Mouse (Mus musculus) cerebellum, postnatal 25 days (tissue): Measurements from ENCODE around the gene Golga4.

ENCODE experiments used
- DNase-seq, 2 experiments: peaks; one replicate each; pipeline ENCODE4 v3.0.0; 2021; ENCODE audit warnings: mixed read lengths in 2 of 2

Golga4 gene

DNA sequence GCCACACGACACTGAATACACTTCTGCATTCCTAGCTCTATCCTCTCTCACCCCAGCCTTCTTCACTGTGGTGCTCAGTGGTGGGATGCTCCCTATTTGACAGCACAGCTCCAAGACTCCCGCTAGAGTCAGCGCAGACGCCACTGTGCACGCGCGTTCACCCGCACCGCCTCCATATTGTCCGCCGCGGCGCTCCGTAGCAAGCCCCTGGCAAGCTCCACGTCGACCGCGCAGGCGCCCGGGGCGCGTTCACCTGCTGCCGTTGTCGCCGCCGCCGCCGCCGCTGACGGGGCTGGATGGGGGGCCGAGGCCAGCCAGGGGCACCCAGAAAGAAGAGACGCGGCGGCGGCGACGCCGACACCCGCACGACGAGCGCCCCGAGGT lies at the start of gene Golga4:
Gene Golga4, plus strand, starts transcription at position 248 of the 384 bp plus-strand sequence.
- DNase-seq = peak; percentile 97 to 98

DNA sequence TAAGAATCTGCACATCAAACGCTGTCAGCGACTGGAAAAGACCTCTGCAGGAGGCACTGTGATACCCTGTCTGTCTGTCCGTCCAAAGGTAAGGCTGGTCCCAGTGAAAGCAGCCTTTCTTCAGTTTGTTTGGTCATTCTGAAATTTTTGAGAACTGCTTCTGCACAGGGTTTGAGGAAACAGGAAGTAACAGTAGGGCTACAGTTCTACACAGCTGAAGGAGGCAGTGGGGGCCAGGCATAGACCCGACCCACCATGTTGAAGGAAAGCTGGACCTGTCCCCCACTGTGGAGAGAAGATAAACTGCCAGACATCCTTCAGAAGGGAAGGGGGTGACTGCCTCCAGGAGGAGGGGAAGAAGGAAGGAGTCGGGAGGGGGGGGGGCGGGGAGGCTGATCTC lies 49.7 kb upstream of the Golga4 start:
- DNase-seq = no peak

DNA sequence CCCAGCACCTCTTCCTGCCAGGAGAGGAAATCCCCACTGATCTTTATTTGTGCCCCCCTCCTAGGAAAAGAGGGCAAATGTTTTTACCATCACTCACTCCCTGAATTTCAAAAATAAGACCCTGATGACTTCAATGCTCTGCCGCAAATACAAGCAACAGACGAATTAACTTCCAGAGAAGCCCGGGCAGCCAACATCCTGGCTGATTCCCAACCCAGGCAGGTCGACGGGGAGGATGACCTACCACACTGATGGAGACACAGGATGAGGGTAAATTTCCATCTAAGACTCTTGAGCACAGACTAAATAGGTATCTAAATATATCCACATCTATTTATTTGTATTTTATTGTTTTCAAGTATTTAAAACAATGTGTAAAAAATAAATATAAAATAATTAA lies 48.0 kb upstream of the Golga4 start:
- peak in 1 of 2 experiments; percentile 45 for DNase-seq

DNA sequence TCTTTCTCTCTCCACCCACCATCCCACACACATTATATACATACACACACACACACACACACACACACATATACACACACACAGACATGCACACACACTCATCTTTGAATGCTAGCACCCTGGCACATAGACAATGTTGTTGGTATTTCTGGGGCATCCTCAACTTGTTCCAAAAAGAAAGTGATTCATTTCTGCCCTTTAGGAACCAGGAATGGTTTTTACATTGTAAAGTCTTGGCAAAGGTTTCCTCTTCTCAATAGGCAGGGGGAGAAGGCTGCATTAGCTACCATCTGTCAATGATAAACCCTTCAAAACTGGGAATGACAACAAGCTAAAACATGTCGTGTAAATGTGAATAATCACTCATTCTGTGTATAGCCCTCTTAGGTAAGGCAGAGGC lies 42.0 kb upstream of the Golga4 start:
- DNase-seq = peak in 1 of 2 experiments; percentile 38

DNA sequence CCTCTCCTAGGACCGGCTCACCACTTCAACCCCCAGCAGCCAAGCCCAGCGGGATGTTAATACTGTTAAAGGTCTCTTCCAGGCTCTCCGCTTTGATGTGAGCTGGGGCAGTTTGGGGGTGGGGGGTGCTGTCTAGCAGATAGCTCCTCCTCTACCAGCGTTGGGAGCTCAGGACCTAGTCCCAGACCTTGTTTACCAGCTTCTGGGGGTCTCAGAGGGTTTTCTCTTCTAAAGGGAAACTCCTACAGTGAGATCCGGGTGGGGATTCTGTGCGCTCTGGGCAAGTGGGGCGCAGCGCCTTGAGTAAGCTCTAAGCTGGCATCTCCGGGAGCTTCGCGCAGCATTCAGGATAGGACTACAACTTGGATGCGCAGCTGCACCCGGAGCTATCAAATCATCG lies 37.8 kb upstream of the Golga4 start:
- no peak for DNase-seq

DNA sequence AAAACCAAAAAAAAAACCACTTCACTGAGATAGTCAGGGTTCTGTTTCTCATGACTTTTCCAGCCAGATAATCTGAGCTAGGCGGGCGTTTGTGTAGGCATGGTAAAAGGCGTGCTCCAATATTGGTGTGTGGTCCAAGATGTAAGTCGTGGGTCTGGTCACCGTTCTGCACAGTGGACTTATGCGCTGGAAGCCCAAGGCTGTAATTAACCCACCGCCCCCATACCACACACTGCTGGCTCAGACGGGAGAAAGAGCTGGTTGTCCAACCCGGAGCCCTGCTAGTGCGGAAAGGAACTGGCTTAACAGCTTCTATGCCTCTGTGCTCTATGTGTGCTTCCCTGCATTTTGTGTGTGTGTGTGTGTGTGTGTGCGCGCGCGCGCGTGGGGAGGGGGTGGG lies 36.8 kb upstream of the Golga4 start:
- DNase-seq = no peak

DNA sequence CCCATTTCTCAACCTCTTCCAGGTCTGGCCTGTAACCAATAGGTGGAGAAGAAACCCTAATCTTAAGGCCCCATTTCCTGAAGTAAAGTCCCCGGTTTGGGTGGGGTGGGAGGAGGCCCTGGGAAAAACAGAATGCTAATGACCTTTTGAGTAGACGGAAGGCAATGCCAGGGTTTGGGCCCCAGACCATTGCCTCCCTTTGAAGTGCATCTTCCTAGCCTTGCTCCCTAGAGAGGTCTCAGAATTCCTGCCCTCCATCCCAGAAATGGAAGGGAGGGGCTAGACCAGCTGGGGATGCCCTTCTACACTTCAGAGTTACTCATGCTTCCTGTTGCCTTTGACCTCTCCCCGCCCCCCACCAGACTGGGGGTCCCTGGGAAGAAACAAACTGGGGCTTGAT lies 34.8 kb upstream of the Golga4 start:
- no peak for DNase-seq

DNA sequence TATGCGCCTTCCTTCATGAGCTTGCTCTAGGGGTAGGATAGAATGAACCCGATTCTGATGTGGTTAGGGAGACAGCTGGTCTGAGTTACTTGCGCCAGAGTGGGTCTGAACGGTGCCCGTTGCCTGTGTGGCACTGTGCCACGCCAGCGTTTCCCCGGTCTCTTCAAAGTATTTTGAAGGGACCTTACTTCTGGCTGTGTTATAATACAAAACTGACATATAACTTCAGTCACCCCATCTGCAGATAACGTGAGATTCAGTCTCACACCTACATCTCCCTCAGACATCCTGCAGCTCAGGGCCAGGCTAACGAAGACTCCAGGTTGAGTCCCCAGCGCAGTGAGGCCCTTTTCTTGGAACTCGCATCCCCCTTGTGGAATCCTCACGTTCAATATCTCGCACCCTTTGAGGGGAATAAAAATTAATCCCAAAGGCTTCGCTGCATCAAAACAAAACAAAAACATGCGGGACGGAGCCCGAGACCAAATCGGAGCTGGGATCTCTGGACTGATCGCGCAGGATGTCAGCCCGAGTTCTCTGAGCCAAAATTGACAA lies 29.8 kb upstream of the Golga4 start:
- peak; percentile 58 to 69 for DNase-seq

DNA sequence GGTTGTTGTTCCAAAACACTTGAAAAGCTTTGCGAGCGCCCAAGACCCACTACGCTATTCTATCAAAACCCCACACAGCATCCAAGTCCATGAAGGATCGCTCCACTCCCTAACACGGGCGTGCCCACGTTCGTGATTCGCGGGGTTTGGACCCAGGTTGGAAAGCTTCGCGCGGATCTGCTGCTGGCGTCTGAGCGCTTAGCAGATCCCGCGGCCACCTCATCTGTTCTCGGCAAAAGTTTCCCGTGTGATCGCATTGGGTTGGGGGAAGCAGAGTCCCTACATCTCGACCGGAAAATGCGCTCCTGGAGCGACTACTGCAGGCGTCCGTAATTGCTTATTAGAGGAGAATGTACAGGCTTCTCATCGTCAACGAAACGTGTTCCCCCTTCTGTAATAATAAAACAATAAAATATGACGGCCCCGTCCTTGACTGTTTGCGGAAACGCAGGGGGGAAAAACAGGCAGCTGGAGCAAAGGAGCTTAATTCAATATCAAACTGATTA lies 29.2 kb upstream of the Golga4 start:
- peak; percentile 55 to 57 for DNase-seq

DNA sequence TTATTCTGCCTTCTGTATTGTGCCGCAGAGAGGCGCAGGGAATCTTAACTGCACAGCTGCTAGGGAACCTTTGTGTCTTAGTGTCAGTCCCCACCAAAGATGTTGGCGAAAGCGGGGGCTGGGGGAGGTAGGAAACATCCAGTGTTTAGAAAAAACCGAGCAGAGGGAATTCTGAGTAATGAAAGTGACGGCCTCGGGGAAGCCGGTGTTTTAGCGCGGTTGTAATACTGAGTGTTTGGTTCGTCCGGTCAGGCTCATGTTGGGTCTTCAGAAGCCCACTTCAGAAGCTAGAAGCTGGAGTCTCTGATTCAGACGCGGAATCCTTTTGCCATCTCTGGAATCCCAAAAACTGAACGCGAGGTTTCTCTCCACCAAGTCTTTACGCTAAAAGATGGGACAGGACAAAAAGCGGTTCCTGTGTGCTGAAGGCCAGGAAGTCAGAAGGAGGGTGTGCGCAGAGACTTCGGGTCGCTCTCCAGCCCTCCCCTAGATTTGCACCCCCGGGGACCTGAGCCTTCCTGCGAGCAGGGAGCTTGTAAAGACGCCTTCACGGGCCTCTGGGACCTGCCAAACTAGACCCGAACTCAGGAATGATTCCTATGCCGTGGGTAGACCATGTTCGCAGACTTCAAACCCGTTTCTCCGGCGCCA lies 28.7 kb upstream of the Golga4 start:
- peak; percentile 37 to 43 for DNase-seq

DNA sequence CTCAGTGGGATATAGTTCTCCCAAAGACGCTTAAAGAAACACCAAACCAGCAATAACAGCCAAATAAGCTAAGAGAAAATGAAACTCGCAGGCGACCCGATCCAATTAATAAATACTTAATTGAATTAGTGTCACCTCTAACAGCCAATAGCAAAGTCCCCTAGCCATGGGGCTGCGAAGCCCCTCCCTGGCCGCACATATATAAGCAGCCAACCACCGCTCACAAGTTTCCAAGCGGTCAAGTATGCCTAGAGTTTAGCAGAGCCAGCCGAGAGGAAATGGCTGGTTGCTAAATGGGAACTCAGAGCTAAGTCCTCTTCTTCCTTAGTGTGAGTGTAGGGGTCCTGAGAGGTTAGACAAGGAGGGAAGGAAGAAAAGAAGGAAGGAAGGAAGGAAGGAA lies 28.1 kb upstream of the Golga4 start, which contains the start of gene Eomes:
Gene Eomes, plus strand, starts transcription at position 252 of the 400 bp plus-strand sequence.
- DNase-seq = peak; percentile 47 to 72

DNA sequence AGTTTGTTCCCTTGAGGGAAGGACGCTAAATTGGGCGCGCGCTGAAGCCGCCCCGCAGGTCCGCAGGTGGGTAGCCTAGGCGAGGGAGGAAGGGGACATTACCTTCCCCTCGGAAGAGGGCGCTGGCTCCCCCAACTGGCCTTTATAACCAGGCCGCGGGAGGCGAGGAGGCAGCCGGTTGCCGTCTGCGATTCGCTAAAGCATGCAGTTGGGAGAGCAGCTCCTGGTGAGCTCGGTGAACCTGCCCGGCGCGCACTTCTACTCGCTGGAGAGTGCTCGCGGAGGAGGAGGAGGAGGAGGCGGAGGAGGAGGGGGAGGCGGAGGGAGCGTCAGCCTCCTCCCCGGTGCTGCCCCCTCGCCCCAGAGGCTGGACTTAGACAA lies 27.6 kb upstream of the Golga4 start:
- peak; percentile 70 to 82 for DNase-seq

DNA sequence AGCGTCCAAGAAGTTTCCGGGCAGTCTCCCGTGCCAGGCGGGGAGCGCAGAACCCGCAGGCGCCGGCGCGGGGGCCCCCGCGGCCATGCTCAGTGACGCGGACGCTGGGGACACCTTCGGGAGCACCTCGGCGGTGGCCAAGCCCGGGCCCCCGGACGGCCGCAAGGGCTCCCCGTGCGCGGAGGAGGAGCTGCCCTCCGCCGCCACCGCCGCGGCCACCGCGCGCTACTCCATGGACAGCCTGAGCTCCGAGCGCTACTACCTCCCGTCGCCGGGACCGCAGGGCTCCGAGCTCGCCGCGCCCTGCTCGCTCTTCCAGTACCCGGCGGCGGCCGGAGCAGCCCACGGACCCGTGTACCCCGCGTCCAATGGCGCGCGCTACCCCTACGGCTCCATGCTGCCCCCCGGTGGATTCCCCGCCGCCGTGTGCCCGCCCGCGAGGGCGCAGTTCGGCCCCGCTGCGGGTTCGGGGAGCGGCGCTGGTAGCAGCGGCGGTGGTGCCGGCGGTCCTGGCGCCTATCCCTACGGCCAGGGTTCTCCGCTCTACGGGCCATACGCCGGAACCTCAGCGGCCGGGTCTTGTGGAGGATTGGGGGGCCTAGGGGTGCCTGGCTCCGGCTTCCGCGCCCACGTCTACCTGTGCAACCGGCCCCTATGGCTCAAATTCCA lies 27.1 kb upstream of the Golga4 start:
- peak; percentile 74 to 86 for DNase-seq

DNA sequence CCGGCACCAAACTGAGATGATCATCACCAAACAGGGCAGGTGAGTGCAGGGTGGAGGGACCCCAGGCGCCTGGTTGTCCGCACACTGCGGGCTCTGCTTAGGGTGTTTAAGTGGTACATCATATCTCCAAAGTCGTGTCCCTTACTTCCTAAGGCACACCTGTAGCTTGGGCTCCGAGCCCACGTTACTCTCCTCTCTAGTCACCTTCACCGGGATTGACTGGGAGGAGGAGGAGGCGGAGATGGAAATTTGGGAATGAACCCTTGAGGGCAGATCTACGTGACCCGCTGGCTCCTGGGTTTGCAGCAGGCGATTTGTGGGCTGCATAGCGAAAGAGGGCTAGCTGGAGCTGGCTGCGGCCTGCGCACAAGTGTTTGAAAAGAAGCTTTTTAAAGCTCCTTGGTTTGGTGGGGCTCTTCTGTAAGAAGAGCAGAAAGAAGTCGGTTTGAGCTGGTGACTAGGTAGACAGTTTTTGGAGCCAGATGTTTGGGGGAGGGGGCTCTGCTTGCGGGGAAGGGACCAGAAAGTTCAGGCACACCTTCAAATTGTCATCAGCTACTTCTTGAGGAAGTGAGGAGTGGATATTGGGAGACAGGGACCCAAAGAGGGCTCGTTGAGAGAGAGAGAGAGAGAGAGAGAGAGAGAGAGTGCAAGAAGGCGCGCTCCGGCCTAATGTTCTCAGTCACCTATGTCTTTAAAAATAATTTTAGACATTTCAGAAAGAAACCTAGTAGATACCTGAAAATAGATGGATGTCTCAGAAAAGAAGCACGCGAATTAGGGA lies 26.4 kb upstream of the Golga4 start:
- no peak for DNase-seq

DNA sequence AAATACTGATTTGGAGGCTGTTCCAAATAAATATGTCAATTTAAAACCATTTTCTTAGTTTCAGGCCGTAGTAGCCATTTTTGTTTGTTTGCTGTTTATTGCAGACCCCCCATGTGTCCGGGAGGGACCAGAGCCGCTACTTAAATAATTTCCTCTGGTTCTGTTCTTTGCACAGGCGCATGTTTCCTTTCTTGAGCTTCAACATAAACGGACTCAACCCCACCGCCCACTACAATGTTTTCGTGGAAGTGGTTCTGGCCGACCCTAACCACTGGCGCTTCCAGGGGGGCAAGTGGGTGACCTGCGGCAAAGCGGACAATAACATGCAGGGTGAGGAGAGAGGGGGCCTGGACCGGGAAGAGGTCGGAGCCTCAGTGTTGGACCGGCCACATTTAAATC lies 25.8 kb upstream of the Golga4 start:
- peak in 1 of 2 experiments; percentile 19 for DNase-seq

DNA sequence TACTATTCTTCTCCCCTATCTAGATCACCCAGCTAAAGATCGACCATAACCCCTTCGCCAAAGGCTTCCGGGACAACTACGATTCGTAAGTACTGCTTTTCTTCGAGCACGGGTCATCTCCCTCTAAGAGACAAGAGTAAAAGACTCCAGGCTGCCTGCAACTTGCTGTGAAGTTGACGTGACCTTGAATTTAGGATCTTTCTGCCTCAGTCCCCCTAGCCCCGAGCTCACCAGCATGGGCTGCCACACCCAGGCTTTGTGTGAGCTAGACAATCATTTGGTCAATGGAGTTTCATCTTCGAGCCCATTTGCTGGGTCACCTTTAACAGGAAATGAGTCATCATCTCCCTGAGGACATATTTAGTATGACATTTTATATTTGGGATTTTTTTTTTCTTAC lies 23.9 kb upstream of the Golga4 start:
- DNase-seq = no peak

DNA sequence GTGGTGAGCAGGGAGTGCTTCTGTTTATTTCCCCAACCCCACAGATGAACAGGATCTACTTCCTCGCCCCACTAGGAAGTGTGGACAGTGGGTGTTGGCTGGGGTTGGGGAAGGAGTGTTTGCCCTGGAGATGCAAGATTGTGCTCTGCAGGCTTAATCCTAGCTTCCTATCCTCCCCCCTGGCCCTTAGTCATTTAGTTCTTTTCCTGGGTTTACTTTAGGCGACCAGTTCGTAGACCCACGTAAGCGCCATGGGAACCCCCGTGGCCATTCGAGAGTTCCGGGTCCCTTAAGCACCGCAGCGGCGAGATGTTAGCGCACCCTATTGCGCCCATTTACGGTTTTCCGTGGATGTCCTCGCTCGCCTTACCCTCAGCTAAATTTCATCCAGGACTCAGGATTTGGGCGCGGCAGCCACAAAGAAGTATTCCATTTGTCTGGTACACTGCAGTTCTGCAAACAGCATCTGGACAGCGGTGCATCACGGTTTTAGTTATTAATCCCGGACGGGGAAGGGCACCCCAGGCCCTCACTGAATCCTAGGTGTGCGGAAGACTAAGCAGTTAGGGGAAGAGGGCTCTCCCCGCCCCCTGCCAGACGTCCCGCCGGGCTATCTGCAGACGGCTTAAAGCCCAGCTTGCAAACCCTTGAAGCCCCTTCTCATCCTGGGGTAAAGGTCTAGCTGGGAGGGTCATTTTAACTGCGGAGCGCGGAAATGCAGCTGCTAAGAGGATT lies 19.5 kb upstream of the Golga4 start:
- no peak for DNase-seq

DNA sequence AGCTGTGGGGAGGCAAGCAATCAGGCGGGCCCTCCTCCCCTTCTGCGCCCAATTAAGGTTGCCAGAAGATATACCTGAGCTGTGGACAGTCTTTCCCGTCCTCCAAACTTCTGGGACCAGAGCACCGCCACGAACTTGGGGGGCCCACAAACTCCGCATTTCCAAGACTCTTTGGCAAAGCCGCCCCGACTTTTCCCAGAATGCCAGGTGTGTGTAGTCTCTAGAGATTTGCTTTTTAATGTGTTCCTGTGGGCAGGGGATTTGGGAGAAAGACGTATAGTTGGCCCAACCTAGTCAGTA lies 19.0 kb upstream of the Golga4 start:
- no peak for DNase-seq

DNA sequence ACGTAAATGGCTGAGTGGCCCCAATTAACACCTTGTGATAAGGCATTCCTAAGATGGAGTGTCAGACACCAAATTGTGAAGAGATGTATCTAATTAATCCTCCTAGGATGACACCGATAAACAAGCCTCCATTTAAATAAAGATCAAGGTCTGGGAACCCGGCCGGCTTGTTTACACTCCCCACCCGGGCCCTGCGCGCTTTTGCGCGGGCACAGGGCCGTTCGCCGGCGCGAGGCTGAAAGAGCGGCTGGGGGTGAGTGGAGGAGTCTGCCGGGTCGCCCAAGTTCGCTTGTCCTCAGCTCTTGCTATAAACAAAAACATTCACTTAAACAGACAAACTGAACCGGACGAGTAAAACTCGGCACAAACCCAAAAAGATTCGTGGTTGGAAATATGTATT lies 18.4 kb upstream of the Golga4 start:
- peak; percentile 54 to 55 for DNase-seq

DNA sequence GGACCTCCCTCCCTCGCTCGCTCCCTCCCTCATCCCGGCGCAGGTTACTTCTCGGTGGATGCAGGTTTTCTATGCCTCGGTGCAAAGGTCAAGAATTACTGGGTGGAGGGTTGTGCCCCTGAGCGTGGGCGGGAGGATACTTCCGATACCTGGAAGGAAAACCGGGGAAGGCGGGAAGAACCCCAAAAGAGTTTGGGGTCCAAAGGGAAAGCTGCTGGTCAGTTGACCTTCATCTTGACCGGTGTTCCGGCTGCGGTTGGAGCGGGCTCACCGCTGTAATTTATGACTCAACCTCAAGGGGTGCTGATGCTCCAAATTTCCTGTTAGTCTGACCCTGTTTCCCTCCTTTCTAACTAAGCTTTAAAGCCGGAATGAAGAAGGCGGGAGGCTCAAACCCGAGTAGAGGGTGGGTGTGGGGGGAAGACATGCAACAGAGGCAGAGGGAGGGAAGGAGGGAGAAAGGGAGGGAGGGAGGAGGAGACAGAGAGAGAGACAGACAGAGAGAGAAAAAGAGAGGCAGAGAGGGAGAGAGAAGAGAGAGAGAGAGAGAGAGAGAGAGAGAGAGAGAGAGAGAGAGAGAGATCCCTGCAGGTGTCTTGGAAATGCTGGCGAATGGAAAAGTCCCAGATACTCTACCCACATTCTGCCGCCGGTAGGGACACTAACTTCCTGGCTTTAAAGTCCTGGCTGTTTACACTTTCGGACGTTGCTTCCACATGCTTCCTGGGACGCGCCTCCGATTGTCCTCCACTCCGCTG lies 17.8 kb upstream of the Golga4 start:
- DNase-seq = peak; percentile 71 to 76

DNA sequence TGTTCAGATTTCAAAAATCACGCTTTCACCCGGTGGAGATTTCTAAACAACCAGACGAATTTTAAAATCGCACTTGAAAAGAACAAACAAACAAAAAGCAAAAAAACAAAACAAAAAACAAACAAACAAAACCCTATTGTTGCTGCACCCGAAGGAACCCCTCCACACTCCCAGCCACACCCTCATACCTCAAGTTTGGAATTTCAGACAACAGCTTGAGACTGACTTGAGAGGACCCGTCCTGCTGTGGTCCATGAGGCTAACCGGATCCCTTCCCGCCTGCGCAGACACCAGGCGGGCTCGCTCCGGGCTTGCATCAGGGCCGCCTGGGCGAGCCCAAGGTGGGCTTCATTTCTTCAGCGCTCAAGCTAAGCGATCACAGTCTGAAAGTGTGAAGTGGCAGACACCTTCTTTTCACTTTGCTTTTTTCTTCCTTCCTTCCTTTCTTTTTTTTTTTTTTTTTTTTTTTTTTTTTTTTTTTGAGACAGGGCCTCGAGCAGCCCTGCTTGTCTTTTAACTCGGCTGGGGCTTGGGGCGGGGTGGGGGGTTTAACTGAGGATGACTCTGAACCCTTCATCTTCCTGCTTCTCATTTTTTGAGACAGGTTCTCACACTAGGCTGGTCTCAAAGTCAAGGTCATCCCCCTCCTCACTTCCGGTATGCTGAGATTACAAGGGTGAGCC lies 17.0 kb upstream of the Golga4 start:
- peak in 1 of 2 experiments; percentile 35 for DNase-seq
